Comparison of ENCODE assay signal across 11 mouse cellular contexts in genomic region chr11:40675014-40675730, GRCm38 (mm10).
"Had no signal": no experiment of that assay in that cellular context is flagged by ENCODE, and none has a peak within 500 bp of the region (broad histone marks: within the 10 kb centered on the region; RNA-seq: fewer than 3 reads in every experiment).

No protein-coding gene starts in this region.

- H3K9ac ChIP-seq: liver, embryonic 13.5 days had no signal

- H3K4me1 ChIP-seq: liver, embryonic 13.5 days had no signal

- H3K4me2 ChIP-seq: liver, embryonic 13.5 days; midbrain, embryonic 11.5 days had no signal

- DNase-seq: kidney, postnatal 25 days; liver, embryonic 13.5 days; lung, adult 2 months; lung, postnatal 14 days; lung, postnatal 4 days; midbrain, embryonic 14.5 days; thymus, adult 2 months; thymus, postnatal 14 days; thymus, postnatal 4 days had no signal

- H3K27me3 ChIP-seq: liver, embryonic 13.5 days had no signal

- H3K27ac ChIP-seq: kidney, postnatal 0 days; liver, embryonic 13.5 days had no signal

- H3K4me3 ChIP-seq: liver, embryonic 13.5 days had no signal

- H3K9me3 ChIP-seq: liver, embryonic 13.5 days had no signal
